Mouse (Mus musculus) testis, adult 2 months (tissue): ENCODE measurements around the gene Ddx27. TPM values are rescaled to one million over a fixed set of nuclear protein-coding genes. Genes with fewer than 3 reads are reported as not detected.

Experiments used
- H3K27ac ChIP-seq: fragments of 200-500 bp; 2 replicates; pipeline ENCODE4 v1.5.1; 2012; ENCODE audit warnings: low read depth, low read length; ENCODE audit not compliant: control insufficient read depth, insufficient read depth
- H3K27me3 ChIP-seq: fragments of 200-500 bp; 2 replicates; pipeline ENCODE4 v1.6.1; 2012; ENCODE audit warnings: mild to moderate bottlenecking, low read length, moderate library complexity; ENCODE audit not compliant: control insufficient read depth, insufficient read depth
- H3K36me3 ChIP-seq: fragments of 200-500 bp; 2 replicates; pipeline ENCODE4 v1.6.1; 2012; ENCODE audit warnings: mild to moderate bottlenecking, low read length; ENCODE audit not compliant: control insufficient read depth, insufficient read depth
- H3K4me1 ChIP-seq: fragments of 200-500 bp; 2 replicates; pipeline ENCODE4 v1.6.1; 2012; ENCODE audit warnings: low read length; ENCODE audit not compliant: control insufficient read depth, insufficient read depth
- H3K4me3 ChIP-seq: fragments of 200-500 bp; 2 replicates; pipeline ENCODE4 v1.5.1; 2012; ENCODE audit warnings: low read depth, mild to moderate bottlenecking, low read length, moderate library complexity, mixed read lengths; ENCODE audit not compliant: control insufficient read depth
- CTCF ChIP-seq: fragments of 200-500 bp; IDR thresholded peaks from 2 replicates; pipeline ENCODE4 v1.5.1; 2012; ENCODE audit warnings: low read depth, mild to moderate bottlenecking, inconsistent platforms, low read length, moderate library complexity; ENCODE audit not compliant: control insufficient read depth, insufficient read depth, insufficient replicate concordance
- POLR2A ChIP-seq: fragments of 200-500 bp; IDR thresholded peaks from 2 replicates; pipeline ENCODE4 v1.6.1; 2012; ENCODE audit warnings: low read depth, mild to moderate bottlenecking, inconsistent platforms, low read length, moderate library complexity; ENCODE audit not compliant: control insufficient read depth
- polyA plus RNA-seq: library from polyadenylated mRNA; depleted of rRNA; stranded (reverse); fragments of >200 nt; gene quantifications from 2 replicates; pipeline ENCODE4 v1.2.3, GENCODE M21; 2012

Gene Ddx27
- polyA plus RNA-seq, 1 experiment: 17.5 TPM

DNA sequence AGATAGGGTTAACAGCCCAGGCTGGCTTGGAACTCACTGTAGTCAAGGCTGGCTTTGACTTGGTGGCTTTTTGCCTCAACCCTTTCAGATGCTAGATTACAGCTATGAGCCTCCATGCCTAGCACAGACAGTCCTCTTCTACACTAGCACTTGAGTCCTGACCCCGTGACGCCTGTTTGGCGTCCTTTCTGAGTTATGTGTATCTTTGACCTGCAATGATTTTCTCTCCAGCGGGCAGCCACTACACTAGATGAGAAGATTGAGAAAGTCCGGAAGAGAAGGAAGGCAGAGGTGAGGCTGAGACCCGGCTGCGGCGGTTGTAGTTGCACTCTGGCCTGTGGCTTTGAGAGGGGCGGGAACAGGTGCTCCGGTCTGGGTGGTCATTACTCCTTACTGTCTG is 4.4 kb downstream of the Ddx27 start:
- H3K27me3 ChIP-seq: no peaks in the 10 kb centered on the region
- TF ChIP-seq POLR2A: no peak
- TF ChIP-seq CTCF: no peak
- H3K4me3 ChIP-seq: no peak overlapping the region
- H3K36me3 ChIP-seq: no peaks in the 10 kb centered on the region; the same call in 1 of the 2 replicates
- H3K27ac ChIP-seq: no peak overlapping the region
- H3K4me1 ChIP-seq: peaks cover 6% of the 10 kb centered on the region; the same call in 1 of the 2 replicates

DNA sequence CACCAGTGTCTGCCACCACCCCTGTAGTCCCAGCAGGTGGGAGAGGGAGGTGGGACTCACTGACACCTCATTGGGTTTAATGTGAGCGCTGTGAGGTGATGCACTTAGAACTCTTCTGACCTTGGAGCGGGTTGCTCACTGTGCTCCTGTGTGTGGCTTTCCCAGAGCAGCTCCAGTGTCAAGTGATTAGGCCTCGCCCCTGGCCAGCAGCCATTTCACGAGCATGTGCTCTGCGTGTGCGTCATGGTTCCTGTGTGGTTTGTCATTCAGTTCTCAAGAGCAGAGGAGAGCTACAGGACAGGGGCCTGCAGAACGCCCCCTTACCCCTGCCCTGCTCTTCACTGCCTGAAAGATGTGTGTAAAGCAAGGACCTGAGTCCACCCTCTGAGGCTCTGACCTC is 13.6 kb downstream of the Ddx27 start:
- H3K4me3 ChIP-seq: no peak overlapping the region
- TF ChIP-seq POLR2A (no peak), CTCF (no peak)
- H3K4me1 ChIP-seq: no peaks in the 10 kb centered on the region
- peaks cover 2% of the 10 kb centered on the region for H3K36me3 ChIP-seq
- H3K27me3 ChIP-seq: no peaks in the 10 kb centered on the region
- H3K27ac ChIP-seq: no peak overlapping the region

GRCm38 (mm10) chr2:167030507-167030906 is 15.5 kb downstream of the Ddx27 start:
- Histone ChIP-seq H3K27me3 (no peaks in the 10 kb centered on the region), H3K27ac (no peak overlapping the region), H3K36me3 (peaks cover 2% of the 10 kb centered on the region), H3K4me3 (no peak overlapping the region), H3K4me1 (no peaks in the 10 kb centered on the region)
- no peak for TF ChIP-seq CTCF
- TF ChIP-seq POLR2A: no peak

- Histone ChIP-seq H3K27ac (no peak overlapping the region), H3K27me3 (no peaks in the 10 kb centered on the region), H3K4me3 (no peak overlapping the region), H3K4me1 (no peaks in the 10 kb centered on the region), H3K36me3 (peaks cover 15% of the 10 kb centered on the region)
- TF ChIP-seq POLR2A (no peak), CTCF (no peak)
Observed at GRCm38 (mm10) chr2:167037710-167038109, 22.7 kb downstream of the Ddx27 start.

GRCm38 (mm10) chr2:167038297-167038696 is 23.3 kb downstream of the Ddx27 start:
- no peak for TF ChIP-seq POLR2A
- no peak for TF ChIP-seq CTCF
- Histone ChIP-seq H3K27me3 (no peaks in the 10 kb centered on the region), H3K4me1 (no peaks in the 10 kb centered on the region), H3K4me3 (no peak overlapping the region), H3K27ac (no peak overlapping the region), H3K36me3 (peaks cover 13% of the 10 kb centered on the region)

GRCm38 (mm10) chr2:167038716-167039115 is 23.7 kb downstream of the Ddx27 start:
- Histone ChIP-seq H3K27ac (no peak overlapping the region), H3K36me3 (peaks cover 13% of the 10 kb centered on the region), H3K4me1 (no peaks in the 10 kb centered on the region), H3K4me3 (no peak overlapping the region), H3K27me3 (no peaks in the 10 kb centered on the region)
- TF ChIP-seq POLR2A: no peak

DNA sequence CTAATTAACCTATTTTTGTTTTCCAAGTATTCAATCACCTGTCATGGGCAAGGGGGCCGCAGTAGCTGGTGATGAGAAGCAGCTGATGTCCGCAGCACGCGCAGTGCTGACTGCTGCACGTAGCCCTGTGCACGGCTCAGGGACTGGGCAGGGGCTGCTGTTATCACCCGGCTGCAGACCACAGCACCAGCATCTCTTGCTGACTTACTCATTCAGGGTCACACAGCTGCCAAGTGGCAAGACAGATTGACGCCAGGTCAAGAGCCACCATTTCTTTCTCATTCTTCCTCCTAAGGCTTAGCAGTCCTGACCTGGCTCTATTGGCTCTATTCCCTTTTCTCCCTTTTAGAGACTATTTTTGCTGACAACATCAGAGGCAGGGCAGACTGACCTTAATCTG is 24.4 kb downstream of the Ddx27 start:
- Histone ChIP-seq H3K4me3 (no peak overlapping the region), H3K27ac (no peak overlapping the region), H3K36me3 (peaks cover 15% of the 10 kb centered on the region), H3K27me3 (no peaks in the 10 kb centered on the region), H3K4me1 (no peaks in the 10 kb centered on the region)
- no peak for TF ChIP-seq POLR2A
- TF ChIP-seq CTCF: no peak

DNA sequence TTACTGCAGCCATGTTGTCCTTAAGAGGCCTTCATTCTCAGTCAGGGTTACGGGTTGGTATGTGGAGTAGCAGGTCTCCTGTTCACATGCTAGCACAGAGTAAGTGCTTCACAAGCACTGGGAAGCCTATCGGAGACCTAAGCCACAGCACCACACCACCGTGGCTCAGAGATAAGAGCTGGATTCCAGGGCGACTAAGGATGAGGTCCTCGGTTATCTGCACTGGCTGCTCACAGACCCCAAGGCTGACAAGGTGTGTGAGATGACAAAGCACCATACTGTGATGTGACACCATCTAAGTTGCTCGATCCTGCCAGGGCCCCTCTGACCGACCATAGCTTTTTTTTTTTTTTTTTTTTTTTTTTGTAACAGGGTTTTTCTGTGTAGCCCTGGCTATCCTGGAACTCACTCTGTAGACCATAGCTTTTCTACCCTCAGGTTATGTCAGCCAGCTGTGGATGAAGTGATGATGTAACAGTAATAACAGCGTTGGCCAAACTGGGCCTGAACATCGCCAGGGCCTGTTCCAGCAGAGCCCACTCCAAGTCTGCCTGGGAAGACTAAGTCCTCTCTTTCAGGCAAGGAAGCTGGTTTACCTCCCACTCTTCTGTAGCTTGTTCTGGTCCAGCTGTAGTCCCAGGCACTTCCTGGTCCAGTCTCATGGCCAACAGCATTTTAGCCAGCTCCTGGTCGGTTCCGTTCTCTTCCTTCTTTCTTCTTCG is 28.6 kb downstream of the Ddx27 start:
- TF ChIP-seq CTCF (no peak), POLR2A (no peak)
- H3K4me1 ChIP-seq: no peaks in the 10 kb centered on the region
- no peak overlapping the region for H3K4me3 ChIP-seq
- no peaks in the 10 kb centered on the region for H3K27me3 ChIP-seq
- no peak overlapping the region for H3K27ac ChIP-seq
- H3K36me3 ChIP-seq: peaks cover 17% of the 10 kb centered on the region
